Mouse (Mus musculus): ENCODE results near the gene Gtf3c3. TPM values are rescaled to one million over a fixed set of nuclear protein-coding genes. Genes with fewer than 3 reads are reported as not detected.

The Gtf3c3 gene
- polyA plus RNA-seq, 1 experiment from 2014 or later = 10.2 TPM

GRCm38 (mm10) chr1:54448833-54449232 lies 10.1 kb upstream of the Gtf3c3 start:
- H3K9me3 ChIP-seq (ENCODE audit: low read length) = no peaks in the 10 kb centered on the region
- no peak overlapping the region for H3K27ac ChIP-seq (ENCODE audit: low read length)
- DNase-seq (ENCODE audit: low spot score) (peak; percentile 6), ATAC-seq (no peak)
- H3K4me3 ChIP-seq (ENCODE audit: low read depth, low read length) = no peak overlapping the region
- no peaks in the 10 kb centered on the region for H3K4me1 ChIP-seq (ENCODE audit: insufficient read depth, low read depth, low read length)
- no peak overlapping the region for H3K9ac ChIP-seq (replicated peaks; ENCODE audit: low read depth)
- no peak overlapping the region for H3K4me2 ChIP-seq (replicated peaks; ENCODE audit: low read depth, low read length)
- 77% methylated on average over 4 of the region's 4 CpGs for WGBS
- H3K27me3 ChIP-seq (replicated peaks; ENCODE audit: insufficient read depth, low read length) = no peaks in the 10 kb centered on the region
- no peaks in the 10 kb centered on the region for H3K36me3 ChIP-seq (ENCODE audit: insufficient read depth, low read length)
- TF ChIP-seq CTCF (IDR thresholded peaks at IDR 0.05) = no peak
- TF ChIP-seq EP300 (IDR thresholded peaks at IDR 0.05) = no peak

- H3K4me3 ChIP-seq (ENCODE audit: low read depth, low read length) = no peak overlapping the region
- H3K27me3 ChIP-seq (replicated peaks; ENCODE audit: insufficient read depth, low read length) = no peaks in the 10 kb centered on the region
- 54% methylated on average over 7 of the region's 7 CpGs for WGBS
- no peak overlapping the region for H3K4me2 ChIP-seq (replicated peaks; ENCODE audit: low read depth, low read length)
- no peak overlapping the region for H3K9ac ChIP-seq (replicated peaks; ENCODE audit: low read depth)
- H3K27ac ChIP-seq (ENCODE audit: low read length) = no peak overlapping the region
- no peaks in the 10 kb centered on the region for H3K4me1 ChIP-seq (ENCODE audit: insufficient read depth, low read depth, low read length)
- TF ChIP-seq EP300 (IDR thresholded peaks at IDR 0.05) (no peak), CTCF (IDR thresholded peaks at IDR 0.05) (no peak)
- ATAC-seq (no peak), DNase-seq (ENCODE audit: low spot score) (peak; percentile 5)
- no peaks in the 10 kb centered on the region for H3K36me3 ChIP-seq (ENCODE audit: insufficient read depth, low read length)
- H3K9me3 ChIP-seq (ENCODE audit: low read length) = no peaks in the 10 kb centered on the region
These were observed 4.9 kb upstream of the Gtf3c3 start for GRCm38 (mm10) chr1:54443641-54444040.

- no peaks in the 10 kb centered on the region for H3K27me3 ChIP-seq (replicated peaks; ENCODE audit: insufficient read depth, low read length)
- 60% methylated on average over 3 of the region's 3 CpGs for WGBS
- peak overlapping the region; percentile 74 for H3K4me3 ChIP-seq (ENCODE audit: low read depth, low read length)
- TF ChIP-seq EP300 (IDR thresholded peaks at IDR 0.05) = no peak
- TF ChIP-seq CTCF (IDR thresholded peaks at IDR 0.05) = no peak
- H3K4me1 ChIP-seq (ENCODE audit: insufficient read depth, low read depth, low read length) = no peaks in the 10 kb centered on the region
- no peaks in the 10 kb centered on the region for H3K36me3 ChIP-seq (ENCODE audit: insufficient read depth, low read length)
- H3K9me3 ChIP-seq (ENCODE audit: low read length) = no peaks in the 10 kb centered on the region
- ATAC-seq (no peak), DNase-seq (ENCODE audit: low spot score) (no peak)
- peak overlapping the region; percentile 83; the same call in 1 of the 2 replicates for H3K4me2 ChIP-seq (replicated peaks; ENCODE audit: low read depth, low read length)
- peak overlapping the region; percentile 93 for H3K9ac ChIP-seq (replicated peaks; ENCODE audit: low read depth)
- H3K27ac ChIP-seq (ENCODE audit: low read length) = peak overlapping the region; percentile 27; the same call in 1 of the 2 replicates
These were observed 307 bp upstream of the Gtf3c3 start for GRCm38 (mm10) chr1:54439080-54439476.

DNA sequence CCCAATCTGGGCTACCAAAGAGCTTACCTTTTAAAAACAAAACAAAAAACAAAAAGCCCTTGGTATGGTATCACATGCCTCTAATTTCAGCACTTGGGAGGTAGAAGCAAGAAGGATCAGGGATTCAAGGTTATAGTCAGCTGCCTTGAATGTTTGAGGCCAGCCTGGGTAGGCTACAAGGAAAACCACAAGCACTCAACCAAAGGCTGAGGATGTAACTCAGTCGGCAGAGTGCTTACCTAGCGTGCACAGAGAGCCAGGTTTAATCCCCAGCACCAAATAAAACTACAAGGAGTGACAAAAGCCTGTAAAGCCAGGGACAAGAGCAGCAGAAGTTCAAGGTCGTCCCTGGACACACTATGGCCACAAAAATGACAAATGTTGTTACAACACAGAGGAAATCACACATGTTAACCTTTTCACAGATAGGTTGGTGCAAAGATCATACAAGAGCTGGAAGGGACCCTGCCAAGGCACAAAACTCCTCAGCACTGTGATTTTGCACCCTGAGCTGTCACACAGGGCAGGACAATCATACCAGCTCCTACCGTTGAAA lies 16.5 kb downstream of the Gtf3c3 start:
- no peak overlapping the region for H3K27ac ChIP-seq (ENCODE audit: low read length)
- no peak overlapping the region for H3K4me3 ChIP-seq (ENCODE audit: low read depth, low read length)
- TF ChIP-seq EP300 (IDR thresholded peaks at IDR 0.05) = no peak
- no peak for TF ChIP-seq CTCF (IDR thresholded peaks at IDR 0.05)
- H3K9me3 ChIP-seq (ENCODE audit: low read length) = no peaks in the 10 kb centered on the region
- WGBS = 89% methylated on average over 4 of the region's 4 CpGs
- H3K4me1 ChIP-seq (ENCODE audit: insufficient read depth, low read depth, low read length) = no peaks in the 10 kb centered on the region
- H3K4me2 ChIP-seq (replicated peaks; ENCODE audit: low read depth, low read length) = no peak overlapping the region
- no peaks in the 10 kb centered on the region for H3K27me3 ChIP-seq (replicated peaks; ENCODE audit: insufficient read depth, low read length)
- ATAC-seq (no peak), DNase-seq (ENCODE audit: low spot score) (no peak)
- peaks cover 49% of the 10 kb centered on the region for H3K36me3 ChIP-seq (ENCODE audit: insufficient read depth, low read length)
- no peak overlapping the region for H3K9ac ChIP-seq (replicated peaks; ENCODE audit: low read depth)

GRCm38 (mm10) chr1:54421670-54422069 lies 17.1 kb downstream of the Gtf3c3 start:
- no peak overlapping the region for H3K4me2 ChIP-seq (replicated peaks; ENCODE audit: low read depth, low read length)
- H3K4me1 ChIP-seq (ENCODE audit: insufficient read depth, low read depth, low read length) = no peaks in the 10 kb centered on the region
- no peaks in the 10 kb centered on the region for H3K9me3 ChIP-seq (ENCODE audit: low read length)
- peaks cover 48% of the 10 kb centered on the region for H3K36me3 ChIP-seq (ENCODE audit: insufficient read depth, low read length)
- TF ChIP-seq CTCF (IDR thresholded peaks at IDR 0.05) (no peak), EP300 (IDR thresholded peaks at IDR 0.05) (no peak)
- DNase-seq (ENCODE audit: low spot score) (no peak), ATAC-seq (no peak)
- no peak overlapping the region for H3K27ac ChIP-seq (ENCODE audit: low read length)
- WGBS = 87% methylated on average over 3 of the region's 3 CpGs
- no peak overlapping the region for H3K9ac ChIP-seq (replicated peaks; ENCODE audit: low read depth)
- no peaks in the 10 kb centered on the region for H3K27me3 ChIP-seq (replicated peaks; ENCODE audit: insufficient read depth, low read length)
- no peak overlapping the region for H3K4me3 ChIP-seq (ENCODE audit: low read depth, low read length)

DNA sequence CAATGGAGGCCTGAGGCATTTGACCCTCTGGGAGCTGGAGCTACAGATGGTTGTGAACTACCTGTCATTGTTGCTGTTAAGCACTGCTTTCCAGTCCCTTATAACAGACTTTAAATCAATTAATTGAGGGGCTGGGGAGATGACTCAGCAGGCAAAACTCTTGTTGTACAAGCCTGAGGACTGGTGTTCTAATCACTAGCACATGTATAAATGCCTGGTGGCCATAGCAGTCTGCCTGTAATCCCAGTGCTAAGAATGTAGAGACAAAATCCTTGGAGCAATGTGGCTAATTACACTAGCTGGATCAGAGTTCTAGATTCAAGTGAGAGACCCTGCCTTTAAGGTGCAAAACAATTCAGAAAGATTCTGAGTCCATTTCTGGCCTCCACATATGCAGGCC lies 36.0 kb downstream of the Gtf3c3 start:
- Histone ChIP-seq H3K36me3 (ENCODE audit: insufficient read depth, low read length) (peaks cover 19% of the 10 kb centered on the region), H3K4me3 (ENCODE audit: low read depth, low read length) (no peak overlapping the region), H3K27me3 (replicated peaks; ENCODE audit: insufficient read depth, low read length) (no peaks in the 10 kb centered on the region), H3K27ac (ENCODE audit: low read length) (no peak overlapping the region), H3K4me1 (ENCODE audit: insufficient read depth, low read depth, low read length) (no peaks in the 10 kb centered on the region), H3K4me2 (replicated peaks; ENCODE audit: low read depth, low read length) (no peak overlapping the region), H3K9ac (replicated peaks; ENCODE audit: low read depth) (no peak overlapping the region), H3K9me3 (ENCODE audit: low read length) (no peaks in the 10 kb centered on the region)
- ATAC-seq (no peak), DNase-seq (ENCODE audit: low spot score) (no peak)
- no peak for TF ChIP-seq EP300 (IDR thresholded peaks at IDR 0.05)
- TF ChIP-seq CTCF (IDR thresholded peaks at IDR 0.05) = no peak

- no peak for ATAC-seq
- Histone ChIP-seq H3K36me3 (ENCODE audit: insufficient read depth, low read length) (no peaks in the 10 kb centered on the region), H3K27ac (ENCODE audit: low read length) (no peak overlapping the region), H3K27me3 (replicated peaks; ENCODE audit: insufficient read depth, low read length) (no peaks in the 10 kb centered on the region), H3K9ac (replicated peaks; ENCODE audit: low read depth) (no peak overlapping the region), H3K9me3 (ENCODE audit: low read length) (no peaks in the 10 kb centered on the region), H3K4me3 (ENCODE audit: low read depth, low read length) (no peak overlapping the region), H3K4me1 (ENCODE audit: insufficient read depth, low read depth, low read length) (no peaks in the 10 kb centered on the region), H3K4me2 (replicated peaks; ENCODE audit: low read depth, low read length) (no peak overlapping the region)
- no peak for DNase-seq (ENCODE audit: low spot score)
- TF ChIP-seq CTCF (IDR thresholded peaks at IDR 0.05) = no peak
- WGBS = 44% methylated on average over 1 of the region's 1 CpGs
These were observed 54.5 kb downstream of the Gtf3c3 start for GRCm38 (mm10) chr1:54384221-54384620.
